Mouse (Mus musculus) CH12.LX (cell line): ENCODE data around the gene Abhd14b. TPM values are rescaled to one million over a fixed set of nuclear protein-coding genes. Genes with fewer than 3 reads are reported as not detected.

Experiments
- DNase-seq: peaks from one replicate; pipeline ENCODE4 v3.0.0-alpha.2; 2013; ENCODE audit errors: extremely low read depth
- H3K27ac ChIP-seq: 2 replicates; pipeline ENCODE4 v1.5.1; 2012; ENCODE audit warnings: low read depth, mild to moderate bottlenecking, control low read depth, moderate library complexity; ENCODE audit not compliant: insufficient read depth
- H3K27me3 ChIP-seq: replicated peaks from 2 replicates; pipeline ENCODE3; 2012; ENCODE audit warnings: inconsistent platforms
- H3K36me3 ChIP-seq, 2 experiments: replicated peaks in 1 of 2; 2 replicates each; pipeline versions ENCODE3 to v1.6.1; 2012; ENCODE audit warnings: inconsistent platforms in 1 of 2, low read length in 1 of 2, mild to moderate bottlenecking in 1 of 2, mixed read lengths in 1 of 2, moderate library complexity in 1 of 2; ENCODE audit not compliant: control insufficient read depth in 1 of 2, insufficient read depth in 1 of 2
- H3K4me1 ChIP-seq, 2 experiments: 2 replicates each; pipeline ENCODE4 v1.6.1; 2012; ENCODE audit warnings: inconsistent platforms in 1 of 2, moderate library complexity in 1 of 2; ENCODE audit not compliant: insufficient read depth in 2 of 2, control insufficient read depth in 1 of 2
- H3K4me2 ChIP-seq: 2 replicates; pipeline ENCODE4 v1.6.1; 2012; ENCODE audit warnings: low read depth, mild to moderate bottlenecking, control low read depth; ENCODE audit not compliant: poor library complexity, insufficient read depth, severe bottlenecking
- H3K4me3 ChIP-seq, 3 experiments: fragments of 150-350 bp in 1 of 3; sonication (generic) in 1 of 3; replicated peaks in 1 of 3; 2 replicates each; pipeline versions ENCODE3 to v1.5.1; 2011 to 2012; ENCODE audit warnings: low read depth in 2 of 3, low read length in 2 of 3, mild to moderate bottlenecking in 2 of 3, moderate library complexity in 2 of 3, control low read depth in 1 of 3, improper control_type of control experiment in 1 of 3, inconsistent platforms in 1 of 3, mixed read lengths in 1 of 3; ENCODE audit not compliant: poor library complexity in 1 of 3
- H3K79me2 ChIP-seq: replicated peaks from 2 replicates; pipeline ENCODE4 v1.6.1; 2012; ENCODE audit warnings: mild to moderate bottlenecking, moderate library complexity; ENCODE audit not compliant: control insufficient read depth, poor library complexity, insufficient read depth, severe bottlenecking; ENCODE audit errors: extremely low read depth
- H3K9ac ChIP-seq: 2 replicates; pipeline ENCODE4 v1.6.1; 2012; ENCODE audit warnings: low read depth, mild to moderate bottlenecking, control low read depth, moderate library complexity; ENCODE audit not compliant: insufficient read depth
- H3K9me3 ChIP-seq: replicated peaks from 2 replicates; pipeline ENCODE3; 2012; ENCODE audit warnings: low read length, inconsistent platforms, mixed read lengths
- BHLHE40 ChIP-seq: IDR thresholded peaks from 2 replicates; pipeline ENCODE4 v1.6.1; 2011; ENCODE audit warnings: mild to moderate bottlenecking, low read depth, low read length, improper control_type of control experiment
- CHD1 ChIP-seq: IDR thresholded peaks from 2 replicates; pipeline ENCODE4 v1.6.1; 2012; ENCODE audit warnings: low read depth, low read length, improper control_type of control experiment, inconsistent platforms
- CHD2 ChIP-seq: IDR thresholded peaks from 2 replicates; pipeline ENCODE4 v1.6.1; 2011; ENCODE audit warnings: low read length, improper control_type of control experiment
- CTCF ChIP-seq, 2 experiments: IDR thresholded peaks in 1 of 2; conservative IDR thresholded peaks in 1 of 2; 2 replicates each; pipeline ENCODE4 v1.5.1; 2011 to 2012; ENCODE audit warnings: low read depth in 2 of 2, low read length in 2 of 2, improper control_type of control experiment in 1 of 2, inconsistent platforms in 1 of 2, mild to moderate bottlenecking in 1 of 2, moderate library complexity in 1 of 2
- ELF1 ChIP-seq: IDR thresholded peaks from 2 replicates; pipeline ENCODE4 v1.6.1; 2014; ENCODE audit warnings: low read depth, mild to moderate bottlenecking, inconsistent platforms, low read length, improper control_type of control experiment
- HCFC1 ChIP-seq: IDR thresholded peaks from 2 replicates; pipeline ENCODE4 v1.6.1; 2012; ENCODE audit warnings: low read depth, mild to moderate bottlenecking, inconsistent platforms, low read length, improper control_type of control experiment
- JUN ChIP-seq: IDR thresholded peaks from 2 replicates; pipeline ENCODE4 v1.6.1; 2011; ENCODE audit warnings: low read depth, mild to moderate bottlenecking, low read length, improper control_type of control experiment, moderate library complexity; ENCODE audit not compliant: insufficient read depth
- JUND ChIP-seq: conservative IDR thresholded peaks from 2 replicates; pipeline ENCODE4 v1.6.1; 2011; ENCODE audit warnings: low read depth, low read length, improper control_type of control experiment
- KAT2A ChIP-seq: IDR thresholded peaks from 2 replicates; pipeline ENCODE4 v1.6.1; 2012; ENCODE audit warnings: low read length, improper control_type of control experiment, inconsistent platforms; ENCODE audit not compliant: insufficient replicate concordance
- MXI1 ChIP-seq: IDR thresholded peaks from 2 replicates; pipeline ENCODE4 v1.6.1; 2011; ENCODE audit warnings: mild to moderate bottlenecking, low read depth, low read length, improper control_type of control experiment
- MYC ChIP-seq: IDR thresholded peaks from 2 replicates; pipeline ENCODE4 v1.6.1; 2011; ENCODE audit warnings: low read depth, mild to moderate bottlenecking, improper control_type of control experiment, low read length
- NRF1 ChIP-seq: IDR thresholded peaks from 2 replicates; pipeline ENCODE4 v1.6.1; 2014; ENCODE audit warnings: low read depth, mild to moderate bottlenecking, inconsistent platforms, low read length, improper control_type of control experiment, moderate library complexity
- TBP ChIP-seq: conservative IDR thresholded peaks from 2 replicates; pipeline ENCODE4 v1.6.1; 2011; ENCODE audit warnings: low read depth, low read length, improper control_type of control experiment
- UBTF ChIP-seq: IDR thresholded peaks from 2 replicates; pipeline ENCODE4 v1.6.1; 2012; ENCODE audit warnings: low read depth, mild to moderate bottlenecking, inconsistent platforms, low read length, improper control_type of control experiment, moderate library complexity
- USF1 ChIP-seq: IDR thresholded peaks from 2 replicates; pipeline ENCODE4 v1.6.1; 2014; ENCODE audit warnings: low read depth, mild to moderate bottlenecking, inconsistent platforms, low read length, improper control_type of control experiment
- USF2 ChIP-seq: conservative IDR thresholded peaks from 2 replicates; pipeline ENCODE4 v1.6.1; 2011; ENCODE audit warnings: low read depth, low read length, improper control_type of control experiment
- ZNF384 ChIP-seq: IDR thresholded peaks from 2 replicates; pipeline ENCODE4 v1.6.1; 2012; ENCODE audit warnings: low read depth, low read length, improper control_type of control experiment, inconsistent platforms
- dilution Hi-C: fragments of 300-500 bp; cut with MboI; formaldehyde crosslinking; loops from 2 replicates; pipeline ENCODE4 v1.14.3; 2020; ENCODE audit warnings: low sequenced_read_pairs; ENCODE audit not compliant: extremely low pct_unique_long_range_greater_than_20kb, extremely low pct_ligation_motif_present
- in situ Hi-C: fragments of 300-500 bp; cut with MboI; formaldehyde crosslinking; loops from 3 replicates; pipeline ENCODE4 v1.14.3; 2019; ENCODE audit warnings: low sequenced_read_pairs, low pct_ligation_motif_present, low pct_unique_long_range_greater_than_20kb, mixed read lengths
- polyA plus RNA-seq: library from polyadenylated mRNA; unstranded; fragments of >175 nt; gene quantifications from 2 replicates; pipeline ENCODE4 v1.2.1, GENCODE M21; 2012; ENCODE audit warnings: low read depth; ENCODE audit not compliant: insufficient read length
- total RNA-seq, 2 experiments: library from RNA; depleted of rRNA; stranded (reverse); fragments of 300-350 nt in 1 of 2; fragments of >200 nt in 1 of 2; gene quantifications; 2 replicates each; pipeline ENCODE4 v1.2.3; 2012 to 2014

Gene Abhd14b
- total and polyA plus RNA-seq, 3 experiments = 2.9 to 5.4 (median 5.3) TPM

DNA sequence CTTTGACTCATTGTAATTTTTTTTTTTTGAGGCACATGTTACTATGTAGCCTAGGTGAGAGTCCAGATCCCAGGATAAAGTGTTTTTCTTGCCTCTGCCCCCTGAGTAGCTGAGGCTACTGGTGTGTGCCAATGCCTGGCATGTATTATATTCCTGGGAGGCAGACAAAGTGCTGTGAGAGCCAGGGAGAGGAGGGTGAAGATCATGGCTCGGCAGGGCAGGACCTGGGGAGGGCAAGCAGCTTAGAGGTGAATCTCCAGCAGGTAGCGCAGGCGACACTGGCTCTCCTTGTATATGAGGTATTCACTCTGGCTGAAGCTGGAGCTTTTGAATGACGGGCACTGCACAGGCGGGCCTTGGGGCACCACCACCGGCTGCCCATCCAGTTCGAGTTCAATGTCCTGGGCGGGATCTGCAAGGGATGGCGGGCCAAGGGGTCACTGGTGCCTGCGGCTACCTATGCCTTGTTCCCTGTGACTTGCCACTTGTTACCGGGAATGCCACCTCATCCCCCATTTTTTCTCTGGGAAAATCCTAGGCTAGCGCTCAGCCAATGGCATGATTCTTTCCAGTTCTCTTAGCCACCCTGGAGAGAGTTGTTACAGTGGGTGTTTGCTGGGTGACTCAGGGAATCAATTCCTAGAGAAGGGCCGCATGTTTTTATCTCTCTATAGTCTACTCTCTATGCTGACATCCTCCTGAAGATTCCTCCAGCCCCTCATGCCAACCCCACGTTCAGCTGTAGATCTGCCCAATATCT is 23.9 kb downstream of the Abhd14b start:
- no peak overlapping the region for H3K27ac ChIP-seq
- H3K9me3 ChIP-seq = no peaks in the 10 kb centered on the region
- no peaks in the 10 kb centered on the region for H3K27me3 ChIP-seq
- peaks cover 0 to 32% of the 10 kb centered on the region in 2 experiments; a peak in 3 of 4 replicates for H3K4me1 ChIP-seq
- dilution Hi-C loops = no loop called here
- no peak overlapping the region for H3K9ac ChIP-seq
- peaks cover 2 to 39% of the 10 kb centered on the region in 2 experiments for H3K36me3 ChIP-seq
- DNase-seq = no peak
- in situ Hi-C loops = no loop called here
- TF ChIP-seq UBTF (no peak), JUND (no peak), NRF1 (no peak), MYC (no peak), MXI1 (no peak), CHD1 (no peak), CTCF (conservative IDR thresholded peaks at IDR 0.05 in 1 of 2, IDR thresholded peaks at IDR 0.05 in 1 of 2; ENCODE audit: low read depth in 2 of 2, low read length in 2 of 2) (no peak)
- no peak overlapping the region for H3K4me2 ChIP-seq
- no peak overlapping the region for H3K4me3 ChIP-seq
- no peaks in the 10 kb centered on the region for H3K79me2 ChIP-seq

DNA sequence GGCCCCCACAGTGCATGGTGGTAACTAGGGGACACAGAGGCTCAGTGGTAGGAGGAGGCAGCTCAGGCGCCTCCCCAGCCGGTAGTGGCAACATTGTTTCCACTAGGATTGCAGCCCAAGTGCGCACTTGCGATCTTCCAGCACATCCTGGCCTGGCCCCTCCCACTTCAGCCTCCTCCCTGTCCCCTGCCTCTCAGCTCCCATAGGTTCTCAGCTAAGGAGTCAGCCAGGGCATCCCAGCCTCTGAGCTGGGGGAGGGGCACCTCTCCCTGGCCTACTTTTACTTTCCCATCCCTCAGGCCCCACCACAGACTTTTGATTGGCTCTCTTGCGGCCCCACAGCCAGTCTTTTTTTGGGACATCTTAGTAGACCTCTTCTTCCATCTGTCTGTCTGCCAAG is 24.6 kb downstream of the Abhd14b start:
- H3K9me3 ChIP-seq = no peaks in the 10 kb centered on the region
- H3K27ac ChIP-seq = no peak overlapping the region
- DNase-seq = no peak
- H3K4me3 ChIP-seq = no peak overlapping the region
- H3K4me1 ChIP-seq = peaks cover 0 to 36% of the 10 kb centered on the region in 2 experiments; a peak in 3 of 4 replicates
- peaks cover 2 to 39% of the 10 kb centered on the region in 2 experiments for H3K36me3 ChIP-seq
- TF ChIP-seq USF1 (no peak), TBP (no peak), CHD2 (no peak), ELF1 (no peak), USF2 (no peak), JUN (no peak)
- H3K27me3 ChIP-seq = no peaks in the 10 kb centered on the region
- in situ Hi-C loops (no loop called here), dilution Hi-C loops (no loop called here)
- H3K9ac ChIP-seq = no peak overlapping the region
- H3K4me2 ChIP-seq = no peak overlapping the region
- no peaks in the 10 kb centered on the region for H3K79me2 ChIP-seq

DNA sequence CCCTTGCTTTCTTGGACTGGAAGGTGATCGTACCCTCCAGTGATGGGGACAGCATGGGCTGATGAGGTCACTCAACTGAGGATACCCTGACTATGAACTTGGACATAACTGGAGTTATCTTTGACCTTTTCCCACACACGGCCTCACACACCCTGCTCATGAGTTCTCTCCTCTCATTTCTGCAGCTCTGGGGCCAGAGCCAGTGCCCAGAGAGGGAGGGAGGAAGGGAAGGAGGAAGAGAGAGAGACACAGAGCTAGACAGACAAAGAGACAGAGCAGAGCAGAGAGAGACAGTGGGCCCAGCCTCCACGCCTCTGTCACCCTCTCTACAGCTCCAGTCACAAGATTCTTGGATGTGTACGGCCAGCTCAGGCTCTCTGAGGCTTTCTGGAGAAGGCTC is 25.1 kb downstream of the Abhd14b start:
- dilution Hi-C loops = no loop called here

More for the DNA sequence above, 25.1 kb downstream of the Abhd14b start:
- no peak overlapping the region for H3K9ac ChIP-seq
- H3K36me3 ChIP-seq = peaks cover 2 to 39% of the 10 kb centered on the region in 2 experiments
- TF ChIP-seq CHD2 (no peak), NRF1 (no peak), KAT2A (no peak), TBP (no peak), BHLHE40 (no peak), MYC (no peak), HCFC1 (no peak), JUN (no peak), ZNF384 (no peak), JUND (no peak), ELF1 (no peak)
- TF ChIP-seq, all 38 proteins: peak for 0
- no peaks in the 10 kb centered on the region for H3K9me3 ChIP-seq
- H3K27me3 ChIP-seq = no peaks in the 10 kb centered on the region
- no peak overlapping the region for H3K4me3 ChIP-seq
- DNase-seq = no peak
- H3K4me2 ChIP-seq = no peak overlapping the region
- no peak overlapping the region for H3K27ac ChIP-seq
- peaks cover 2% of the 10 kb centered on the region for H3K79me2 ChIP-seq
- in situ Hi-C loops = no loop called here
- H3K4me1 ChIP-seq = peaks cover 0 to 36% of the 10 kb centered on the region in 2 experiments; a peak in 3 of 4 replicates
